Mouse (Mus musculus) midbrain, postnatal 0 days (tissue): ENCODE results near the gene Cdk1. TPM values are rescaled to one million over a fixed set of nuclear protein-coding genes. Genes with fewer than 3 reads are reported as not detected.

ENCODE experiments used
- ATAC-seq: fragments of 200-750 bp; cut with Nextera tagmentation; 2 replicates; pipeline ENCODE4 v1.8.0; 2017; ENCODE audit warnings: moderate number of reproducible peaks, mild to moderate bottlenecking, moderate TSS enrichment, moderate library complexity; ENCODE audit not compliant: low FRiP score
- DNase-seq: peaks from one replicate; pipeline ENCODE4 v3.0.0-alpha.2; 2015; ENCODE audit warnings: low spot score
- H3K27ac ChIP-seq: fragments of 300-500 bp; sonication (generic); 2 replicates; pipeline ENCODE4 v1.5.1; 2014; ENCODE audit warnings: low read depth, mild to moderate bottlenecking, low read length, mixed read lengths
- H3K27me3 ChIP-seq: fragments of 300-500 bp; sonication (generic); 2 replicates; pipeline ENCODE4 v1.6.1; 2014; ENCODE audit warnings: low read length, control low read depth, mixed read lengths; ENCODE audit not compliant: insufficient read depth
- H3K36me3 ChIP-seq: fragments of 300-500 bp; sonication (generic); 2 replicates; pipeline ENCODE4 v1.6.1; 2014; ENCODE audit warnings: low read length, control low read depth, mixed read lengths; ENCODE audit not compliant: insufficient read depth
- H3K4me1 ChIP-seq: fragments of 300-500 bp; sonication (generic); 2 replicates; pipeline ENCODE4 v1.6.1; 2014; ENCODE audit warnings: mild to moderate bottlenecking, control low read depth, antibody characterized with exemption, low read length, mixed read lengths; ENCODE audit not compliant: insufficient read depth
- H3K4me2 ChIP-seq: fragments of 300-500 bp; sonication (generic); 2 replicates; pipeline ENCODE4 v1.6.1; 2014; ENCODE audit warnings: low read depth, mild to moderate bottlenecking, low read length, mixed read lengths; ENCODE audit not compliant: poor library complexity, severe bottlenecking
- H3K4me3 ChIP-seq: fragments of 300-500 bp; sonication (generic); 2 replicates; pipeline ENCODE4 v1.5.1; 2014; ENCODE audit warnings: low read depth, mild to moderate bottlenecking, low read length, moderate library complexity
- H3K9ac ChIP-seq: fragments of 300-500 bp; sonication (generic); replicated peaks from 2 replicates; pipeline ENCODE4 v1.6.1; 2014; ENCODE audit warnings: mild to moderate bottlenecking, low read length, moderate library complexity, mixed read lengths; ENCODE audit not compliant: poor library complexity, severe bottlenecking
- H3K9me3 ChIP-seq: fragments of 300-500 bp; sonication (generic); 2 replicates; pipeline ENCODE4 v1.6.1; 2016; ENCODE audit warnings: low read length, control low read depth
- CTCF ChIP-seq: IDR thresholded peaks from 2 replicates; pipeline ENCODE4 v1.5.1; 2016; ENCODE audit warnings: antibody characterized with exemption, mild to moderate bottlenecking
- WGBS: fragments of 180-500 bp; shearing (Covaris S2); extraction: QIAGEN DNeasy Blood & Tissue Kit; methylation state at CpG from one replicate; pipeline ENCODE4 v1.1.7; 2014; 5-methylcytosine and 5-hydroxymethylcytosine counted together
- polyA plus RNA-seq: library from polyadenylated mRNA; unstranded; fragments of >200 nt; fragmentation: Nextera tagmentation; extraction: Ambion mirVana; gene quantifications from 2 replicates; pipeline ENCODE4 v1.2.1, GENCODE M21; 2015
- total RNA-seq: library from RNA; depleted of rRNA; stranded (reverse); fragments of >200 nt; gene quantifications from 2 replicates; pipeline ENCODE4 v1.2.3, GENCODE M21; 2014; rRNA removed

Gene Cdk1
- total RNA-seq = 19.4 and 38.1 TPM in 2 replicates
- 23.7 and 25.5 TPM in 2 replicates for polyA plus RNA-seq

DNA sequence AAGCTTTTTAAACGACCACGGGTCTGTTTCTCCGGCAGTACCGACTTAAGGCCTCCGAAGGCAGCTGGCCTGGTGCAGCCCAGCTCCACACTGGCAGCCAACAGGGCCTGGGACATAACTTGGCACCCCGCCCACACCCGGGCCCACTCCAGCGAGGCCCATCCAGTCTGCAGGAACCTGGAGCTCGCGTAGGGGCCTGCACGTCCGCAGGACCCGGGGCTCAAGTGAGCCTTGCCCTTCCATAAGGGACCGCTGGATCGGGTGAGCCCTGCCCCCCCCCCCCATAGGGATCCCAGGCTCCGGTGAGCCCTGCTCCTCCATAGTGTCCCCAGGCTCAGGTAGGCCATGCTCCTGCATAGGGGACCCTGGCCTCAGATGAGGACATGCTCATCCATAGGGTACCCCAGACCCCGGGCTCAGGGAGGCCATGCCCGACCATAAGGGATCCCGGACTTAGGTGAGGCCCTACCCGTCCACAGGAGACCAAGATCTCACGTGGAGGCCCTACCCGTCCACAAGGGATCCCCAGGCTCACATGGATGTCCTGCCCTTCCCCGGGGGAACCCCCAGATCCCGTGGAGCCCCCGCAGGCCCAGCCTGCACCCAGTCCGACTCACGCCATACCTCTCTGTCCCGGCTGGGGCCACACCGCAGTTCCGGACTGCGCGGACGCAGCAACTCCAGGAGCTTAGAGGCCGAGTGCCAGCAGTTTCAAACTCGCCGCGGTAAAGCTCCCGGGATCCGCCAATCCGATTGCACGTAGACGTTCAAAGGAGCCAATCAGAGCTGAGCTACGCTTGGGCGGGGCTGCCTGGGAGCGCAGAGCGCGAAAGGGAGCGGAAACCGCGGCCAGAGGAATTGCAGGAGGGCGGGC, at the start of gene Cdk1:
Cdk1 (minus strand) TSS at position 727 of the 874 bp plus-strand sequence.
- WGBS = 2% methylated on average over 51 of the region's 51 CpGs
- Histone ChIP-seq H3K27me3 (no peaks in the 10 kb centered on the region), H3K9me3 (no peaks in the 10 kb centered on the region), H3K27ac (peak within 1 kb of the TSS; percentile 9; the same call in 1 of the 2 replicates), H3K36me3 (no peaks in the 10 kb centered on the region), H3K4me2 (peak within 1 kb of the TSS; percentile 100), H3K9ac (no peak within 1 kb of the TSS; the same call in 1 of the 2 replicates), H3K4me3 (peak within 1 kb of the TSS; percentile 52), H3K4me1 (peaks cover 7% of the 10 kb centered on the region; the same call in 1 of the 2 replicates)
- TF ChIP-seq CTCF = no peak
- DNase-seq = peak; percentile 99
- ATAC-seq = peak; percentile 98

DNA sequence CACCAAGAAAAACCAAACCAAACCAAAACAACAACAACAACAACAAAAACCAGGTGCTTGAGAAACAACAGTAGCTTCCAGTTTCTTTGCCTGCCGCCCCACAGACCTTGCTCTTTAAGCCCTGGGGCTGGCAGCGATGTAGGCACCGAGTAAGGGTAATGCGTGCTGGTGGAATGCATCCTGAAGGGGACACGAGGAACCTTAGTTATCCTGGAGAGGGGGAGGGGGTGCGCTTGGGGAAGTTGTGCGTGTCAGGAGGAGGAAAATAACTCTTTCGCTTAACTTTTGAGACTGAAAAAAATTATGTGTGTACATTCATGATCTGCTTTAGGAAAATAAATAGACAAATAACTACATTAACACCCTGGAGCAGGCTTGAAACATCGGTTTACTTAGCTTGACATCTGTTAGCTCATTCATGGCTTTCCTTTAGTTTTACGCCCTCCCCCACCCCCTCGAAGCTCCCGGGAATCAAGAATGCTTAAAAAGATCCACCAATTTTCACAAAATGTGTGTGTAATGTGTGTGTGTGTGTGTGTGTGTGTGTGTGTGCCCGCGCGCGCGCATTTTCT, 47.2 kb upstream of the Cdk1 start:
- Histone ChIP-seq H3K4me2 (peak overlapping the region; percentile 100), H3K27me3 (peaks cover 31% of the 10 kb centered on the region), H3K4me3 (peak overlapping the region; percentile 64), H3K4me1 (peaks cover 16% of the 10 kb centered on the region), H3K9me3 (no peaks in the 10 kb centered on the region), H3K36me3 (no peaks in the 10 kb centered on the region), H3K9ac (no peak overlapping the region), H3K27ac (no peak overlapping the region)
- DNase-seq (no peak), ATAC-seq (no peak)
- 3% methylated on average over 17 of the region's 17 CpGs for WGBS
- TF ChIP-seq CTCF = no peak

DNA sequence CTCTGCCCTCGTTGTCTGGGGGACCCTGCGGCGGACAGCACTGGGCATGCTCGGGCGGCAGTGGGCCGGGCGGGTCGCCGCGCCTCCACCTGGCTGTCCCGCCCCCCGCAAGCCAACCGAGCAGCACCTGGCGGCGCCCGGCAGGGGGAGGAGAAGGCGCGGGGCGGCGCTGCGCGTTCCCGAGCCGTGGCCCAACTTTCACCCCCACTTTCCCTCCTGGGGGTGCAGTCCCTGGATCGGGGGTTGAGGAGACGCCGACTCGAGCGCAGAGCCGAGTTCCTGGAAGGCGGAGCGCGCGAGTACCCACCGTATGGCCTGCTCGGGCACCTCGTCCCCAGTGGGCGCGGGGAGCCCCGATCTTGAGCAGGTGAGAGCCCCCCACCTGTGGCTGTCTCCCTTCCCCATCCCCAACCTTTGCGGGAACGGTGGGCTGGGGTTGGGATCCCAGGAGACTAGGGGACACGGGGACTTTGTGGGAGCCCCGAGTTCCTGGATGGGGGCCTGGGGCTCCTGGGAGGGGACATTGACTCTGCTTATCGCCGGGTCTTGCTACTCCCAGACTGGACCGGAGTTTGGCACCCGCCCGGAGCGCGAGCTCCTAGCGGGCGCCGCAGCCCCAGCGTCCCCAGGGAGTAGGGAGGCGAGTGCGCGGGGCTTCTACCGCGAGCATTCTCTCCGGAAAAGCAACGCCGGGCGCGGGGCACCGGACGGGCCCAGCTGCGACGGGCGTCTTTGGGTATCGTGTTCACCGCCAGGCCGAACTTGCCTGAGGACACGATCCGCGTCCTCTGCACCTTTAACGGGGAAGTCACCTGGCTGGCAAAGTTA, 46.2 kb upstream of the Cdk1 start, which contains the start of gene Ank3:
Ank3 (plus strand) TSS at position 11 of the 828 bp plus-strand sequence.
- no peak for TF ChIP-seq CTCF
- peaks cover 31% of the 10 kb centered on the region for H3K27me3 ChIP-seq
- no peak within 1 kb of the TSS for H3K27ac ChIP-seq
- DNase-seq (no peak), ATAC-seq (no peak)
- H3K36me3 ChIP-seq = no peaks in the 10 kb centered on the region
- H3K9me3 ChIP-seq = no peaks in the 10 kb centered on the region
- peak within 1 kb of the TSS; percentile 100 for H3K4me2 ChIP-seq
- under 1% methylated on average over 67 of the region's 77 CpGs for WGBS
- H3K9ac ChIP-seq = peak within 1 kb of the TSS; percentile 52
- peak within 1 kb of the TSS; percentile 64 for H3K4me3 ChIP-seq
- H3K4me1 ChIP-seq = peaks cover 16% of the 10 kb centered on the region

DNA sequence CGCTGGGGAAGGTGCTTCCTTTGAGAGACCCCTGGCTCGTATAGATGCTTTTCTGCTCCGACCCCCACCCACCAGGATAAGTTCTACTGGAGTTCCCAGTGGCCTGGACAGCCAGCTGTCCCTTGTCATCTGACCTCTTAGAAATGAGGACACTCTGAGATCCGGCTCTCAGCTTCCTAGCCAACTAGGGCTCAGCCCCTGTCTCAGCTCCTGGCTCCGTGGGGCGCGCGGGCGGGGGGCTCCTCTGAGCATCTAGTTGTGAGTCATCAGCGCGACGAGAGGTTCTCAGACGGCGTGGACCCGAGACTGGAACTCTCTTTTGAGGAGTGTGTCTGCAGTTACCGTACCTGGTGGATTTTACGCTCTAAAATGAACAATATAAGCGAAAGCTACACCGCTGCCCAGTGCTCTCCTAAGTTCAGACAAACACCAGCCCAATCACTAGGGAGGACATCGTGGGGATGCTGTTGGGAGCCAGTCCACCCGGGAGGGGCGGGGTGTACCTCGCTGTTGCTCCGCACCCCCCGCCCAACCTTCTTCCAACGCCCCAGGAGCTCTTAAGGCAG, 45.5 kb upstream of the Cdk1 start:
- Histone ChIP-seq H3K4me2 (peak overlapping the region; percentile 100), H3K4me3 (peak overlapping the region; percentile 64), H3K9me3 (no peaks in the 10 kb centered on the region), H3K27me3 (peaks cover 31% of the 10 kb centered on the region), H3K4me1 (peaks cover 16% of the 10 kb centered on the region), H3K9ac (peak overlapping the region; percentile 52), H3K27ac (no peak overlapping the region), H3K36me3 (no peaks in the 10 kb centered on the region)
- TF ChIP-seq CTCF = no peak
- under 1% methylated on average over 26 of the region's 26 CpGs for WGBS
- DNase-seq (no peak), ATAC-seq (no peak)

DNA sequence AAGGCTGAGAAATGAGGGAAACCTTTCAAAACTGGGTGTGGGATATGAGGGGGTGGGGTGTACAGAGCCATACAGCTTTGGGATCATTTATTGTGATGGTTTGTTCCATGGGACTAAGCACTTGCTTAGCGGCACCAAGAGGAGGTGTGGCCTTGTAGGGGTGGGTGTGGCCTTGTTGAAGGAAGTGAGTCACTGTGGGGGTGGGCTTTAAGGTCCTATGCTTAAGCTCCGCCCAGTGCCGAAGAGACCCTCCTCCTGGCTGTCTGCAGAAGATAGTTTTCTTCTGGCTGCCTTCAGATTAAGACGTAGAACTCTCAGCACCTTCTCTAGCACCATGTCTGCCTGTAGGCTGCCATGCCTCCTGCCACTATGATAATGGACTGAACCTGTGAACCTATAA, 36.8 kb upstream of the Cdk1 start:
- no peak overlapping the region for H3K27ac ChIP-seq
- no peak overlapping the region for H3K9ac ChIP-seq
- TF ChIP-seq CTCF = no peak
- no peaks in the 10 kb centered on the region for H3K9me3 ChIP-seq
- ATAC-seq = no peak
- no peak overlapping the region for H3K4me2 ChIP-seq
- H3K27me3 ChIP-seq = no peaks in the 10 kb centered on the region
- no peaks in the 10 kb centered on the region for H3K36me3 ChIP-seq
- WGBS = 93% methylated on average over 4 of the region's 4 CpGs
- no peak for DNase-seq
- H3K4me1 ChIP-seq = no peaks in the 10 kb centered on the region
- H3K4me3 ChIP-seq = no peak overlapping the region
